Mouse (Mus musculus): ENCODE measurements at regions not wholly inside any gene's neighbourhood (a gene's known extent, or its start where the extent isn't known, plus 50 kb on each side); places are given as distances from the start of the nearest gene placed in this dataset.

DNA sequence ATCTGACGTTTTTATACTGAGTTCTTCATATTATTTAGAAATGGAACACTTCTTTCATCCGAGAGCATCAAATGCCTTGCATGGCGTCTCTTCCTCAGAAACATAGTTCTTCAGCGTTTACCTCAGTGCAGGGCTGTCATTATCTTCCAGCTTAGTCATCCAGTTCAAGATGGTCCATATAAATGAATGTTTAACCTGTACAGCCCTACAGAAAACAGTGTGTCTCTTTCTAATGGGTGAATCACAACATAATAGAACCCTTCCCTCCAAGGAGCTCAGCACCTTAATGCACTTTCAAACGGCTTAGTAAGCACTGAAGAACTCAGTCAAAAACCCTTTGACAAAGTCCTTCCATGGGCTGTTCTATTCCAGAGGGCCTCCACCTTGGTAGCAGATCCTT, 49.8 kb upstream of the Atp2b1 start:
- Histone ChIP-seq H3K4me2 (replicated peaks) (no peak overlapping the region), H3K9ac (replicated peaks) (no peak overlapping the region), H3K9me3 (no peaks in the 10 kb centered on the region), H3K4me3 (replicated peaks) (no peak overlapping the region), H3K27me3 (no peaks in the 10 kb centered on the region), H3K36me3 (no peaks in the 10 kb centered on the region), H3K4me1 (replicated peaks) (no peaks in the 10 kb centered on the region), H3K27ac (no peak overlapping the region)
- WGBS, result 83% methylated on average over 5 of the region's 5 CpGs
- no peak for ATAC-seq

All from midbrain, embryonic 13.5 days (tissue).